Mouse (Mus musculus) bone marrow macrophage, adult 2 months (primary cell): ENCODE results near the gene Fam136a.

Experiments used
- CTCF ChIP-seq: IDR thresholded peaks from 2 replicates; pipeline ENCODE4 v1.5.1; 2012; ENCODE audit warnings: low read depth, mild to moderate bottlenecking, low read length, moderate library complexity
- POLR2A ChIP-seq: IDR thresholded peaks from 2 replicates; pipeline ENCODE4 v1.6.1; 2012; ENCODE audit warnings: mild to moderate bottlenecking, low read depth, low read length, borderline replicate concordance

DNA sequence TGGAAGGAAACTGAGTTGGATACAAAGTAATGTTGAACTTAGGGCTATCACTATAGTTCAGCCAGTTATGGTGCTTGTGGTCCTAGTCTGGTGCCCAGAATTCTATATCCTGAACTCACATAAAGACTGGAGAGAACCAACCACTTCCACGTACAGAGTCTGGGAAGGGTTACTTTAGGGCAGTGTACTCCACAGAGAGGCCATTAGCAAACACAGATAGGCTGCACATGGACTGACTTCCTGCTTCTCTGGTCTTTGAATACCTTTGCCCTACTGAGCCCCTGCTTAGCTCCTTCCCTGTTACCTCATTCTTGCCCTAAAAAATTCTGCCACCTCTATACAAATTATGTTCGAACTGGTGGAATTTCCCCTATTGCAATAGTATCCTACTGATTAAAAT lies 34.5 kb downstream of the Fam136a start:
- TF ChIP-seq POLR2A (no peak), CTCF (no peak)
